Mouse (Mus musculus) testis, postnatal 10 days (tissue): Measurements from ENCODE around the gene Rps6ka5.

Experiments used
- DNase-seq: peaks from one replicate; pipeline ENCODE4 v3.0.0; 2021; ENCODE audit warnings: low spot score

The Rps6ka5 gene

DNA sequence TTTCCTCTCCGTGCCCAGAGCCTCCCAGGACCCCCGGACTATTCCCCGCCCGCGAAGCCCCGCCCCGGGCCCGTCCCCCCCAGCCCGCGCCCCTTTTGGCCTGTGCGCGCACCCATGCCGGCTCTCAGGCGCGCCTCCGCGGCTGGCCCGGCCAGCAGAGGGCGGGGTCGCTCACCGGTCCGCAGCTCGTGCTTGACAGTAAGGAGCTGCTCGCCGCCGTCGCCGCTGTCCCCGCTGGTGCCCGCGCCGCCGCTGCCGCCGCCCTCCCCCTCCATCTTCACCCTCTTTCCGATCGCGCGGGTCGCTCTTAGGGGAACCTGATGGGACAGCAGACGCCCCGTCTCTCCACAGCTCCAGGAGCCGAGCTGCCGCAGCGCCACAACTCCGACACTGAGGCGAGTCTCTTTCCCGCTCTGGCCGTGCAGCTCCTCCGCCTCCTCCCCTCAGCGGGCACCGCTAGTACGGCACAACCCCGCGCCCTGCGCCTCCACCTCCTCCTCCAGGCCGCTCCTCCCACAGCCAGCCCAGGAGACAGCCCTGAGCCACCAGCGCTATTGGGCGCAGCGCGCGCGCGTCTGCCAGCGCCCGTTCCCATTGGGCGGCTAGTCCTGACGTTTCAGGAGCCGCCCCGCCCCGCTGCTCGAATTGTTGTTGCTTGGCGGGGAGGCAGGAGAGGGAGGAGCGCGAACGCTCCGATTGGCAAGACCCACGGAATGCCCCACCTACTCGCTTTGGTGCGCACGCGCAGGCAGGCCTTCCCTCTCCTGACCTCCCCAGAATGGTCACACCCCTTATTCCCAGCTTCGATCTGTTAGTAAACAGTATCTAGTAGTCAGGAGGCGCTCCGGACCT is 2.0 kb downstream of the Rps6ka5 start:
- peak; percentile 99 for DNase-seq

DNA sequence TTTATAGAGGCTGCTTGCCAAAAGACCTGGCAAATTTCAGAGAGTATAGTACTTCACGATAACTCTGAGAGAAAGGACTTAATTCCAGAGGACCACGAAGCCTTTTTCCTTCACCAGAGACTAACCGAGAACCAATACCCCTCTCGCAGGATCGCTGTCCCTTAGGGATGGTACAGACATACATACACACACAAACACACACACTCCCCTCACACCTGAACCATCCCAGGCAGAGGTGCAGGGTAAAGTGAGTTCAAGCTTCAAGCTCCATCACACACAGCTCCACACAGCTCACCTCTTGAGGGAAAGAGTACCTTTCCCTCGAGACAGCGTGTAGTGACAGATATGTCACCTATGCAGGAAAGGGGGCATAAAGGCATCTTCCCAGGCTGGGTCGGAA is 2.6 kb downstream of the Rps6ka5 start:
- no peak for DNase-seq

DNA sequence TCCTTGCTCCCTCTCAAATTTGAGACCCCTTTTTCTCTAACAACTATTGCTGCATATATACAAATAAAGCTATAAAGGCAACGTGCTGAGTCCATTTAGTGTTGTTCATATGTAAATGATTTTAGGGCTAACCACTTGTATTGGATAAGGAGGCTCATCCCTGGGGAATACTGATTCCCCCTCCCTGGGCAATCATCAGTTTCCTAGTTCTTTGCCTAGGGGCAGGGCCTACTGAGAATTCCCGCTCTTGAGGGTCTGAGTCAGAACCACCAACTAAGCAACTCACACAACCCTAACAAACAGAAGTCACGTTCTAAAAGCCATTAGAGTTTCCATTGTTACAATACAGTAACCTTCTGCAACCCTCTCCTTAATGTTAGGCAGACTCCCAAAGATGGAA is 6.0 kb downstream of the Rps6ka5 start:
- DNase-seq, result no peak

DNA sequence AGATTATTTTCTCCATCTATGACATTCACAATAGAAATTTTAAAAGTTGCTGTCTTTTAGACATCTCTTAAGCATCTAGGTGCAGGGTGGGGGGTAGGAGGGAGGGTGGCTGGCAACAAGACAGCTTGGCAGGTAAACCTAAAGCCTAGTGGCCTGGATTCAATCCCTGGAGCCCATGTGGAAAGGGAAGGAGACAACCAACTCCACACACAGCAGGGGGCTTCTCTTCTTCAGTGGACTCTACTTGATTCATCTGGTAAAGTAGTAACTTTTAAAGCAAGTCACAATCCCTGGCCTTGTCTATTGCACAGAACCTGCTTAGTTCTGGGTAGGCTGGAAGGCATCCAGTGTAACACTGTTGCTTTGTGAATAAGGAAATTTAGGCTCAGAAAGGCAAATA is 9.3 kb downstream of the Rps6ka5 start:
- DNase-seq, result no peak

DNA sequence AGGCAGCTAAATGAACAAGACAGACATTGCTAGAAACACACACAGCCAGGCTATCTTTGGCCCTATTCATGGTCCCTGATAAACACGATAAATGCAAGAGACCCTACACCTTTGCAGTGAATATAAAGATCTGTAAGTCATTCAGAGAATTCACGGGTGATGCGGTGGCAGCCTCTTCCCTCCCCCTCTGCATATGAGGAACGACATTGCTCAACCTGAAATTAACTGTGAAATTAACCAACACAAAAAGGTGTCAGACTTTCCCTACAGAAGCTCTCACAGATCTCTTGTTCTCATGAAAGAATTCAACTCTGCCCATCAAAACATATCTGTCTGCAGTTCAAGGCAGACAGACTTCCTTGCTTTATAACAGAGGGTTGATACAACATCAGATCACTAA is 9.8 kb downstream of the Rps6ka5 start:
- DNase-seq, result no peak

DNA sequence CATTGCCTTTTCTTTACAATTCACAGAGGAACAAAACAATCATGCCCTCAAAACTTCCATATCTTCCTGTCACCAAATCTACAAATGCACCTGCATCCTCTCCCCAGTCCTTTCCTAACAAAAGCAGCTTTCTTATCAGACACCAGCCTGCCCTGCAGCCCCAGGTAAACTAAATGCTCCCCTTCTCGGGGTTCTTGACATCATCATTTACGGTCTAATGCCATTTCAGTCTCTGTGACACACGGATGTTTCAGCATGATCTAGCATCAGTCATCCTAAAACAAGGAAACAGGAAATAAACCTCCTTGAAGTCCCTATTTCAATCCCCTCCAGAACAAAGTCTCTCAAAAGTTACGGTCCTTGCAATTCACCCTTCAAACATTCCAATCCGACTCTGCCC is 15.0 kb downstream of the Rps6ka5 start:
- no peak for DNase-seq

DNA sequence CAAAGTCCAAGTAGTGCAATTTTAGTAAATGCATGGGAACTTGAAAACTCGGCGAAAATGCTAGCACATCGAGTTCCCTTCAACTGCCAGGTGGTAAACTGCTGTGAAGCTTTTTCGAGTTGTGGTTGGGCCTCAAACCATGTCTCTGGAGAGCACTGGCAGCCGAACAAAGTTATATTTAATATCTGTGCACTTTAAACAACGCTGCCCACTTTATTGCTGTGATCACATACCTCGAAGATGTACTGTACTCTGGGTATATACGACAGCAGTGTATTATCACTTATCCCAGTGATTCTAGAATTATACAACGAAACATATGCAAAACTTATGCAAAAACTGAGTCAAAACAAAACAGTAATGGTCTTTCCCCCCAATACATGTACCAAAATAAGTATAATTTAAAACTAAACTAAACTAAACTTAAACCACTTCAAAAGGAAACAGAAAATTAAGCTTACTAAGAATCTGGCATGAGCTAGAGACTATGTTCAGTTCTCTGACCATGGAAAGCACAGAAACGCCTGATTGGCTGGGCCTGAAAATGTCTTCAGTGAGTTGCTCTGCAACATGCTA is 15.6 kb downstream of the Rps6ka5 start:
- DNase-seq, result no peak

DNA sequence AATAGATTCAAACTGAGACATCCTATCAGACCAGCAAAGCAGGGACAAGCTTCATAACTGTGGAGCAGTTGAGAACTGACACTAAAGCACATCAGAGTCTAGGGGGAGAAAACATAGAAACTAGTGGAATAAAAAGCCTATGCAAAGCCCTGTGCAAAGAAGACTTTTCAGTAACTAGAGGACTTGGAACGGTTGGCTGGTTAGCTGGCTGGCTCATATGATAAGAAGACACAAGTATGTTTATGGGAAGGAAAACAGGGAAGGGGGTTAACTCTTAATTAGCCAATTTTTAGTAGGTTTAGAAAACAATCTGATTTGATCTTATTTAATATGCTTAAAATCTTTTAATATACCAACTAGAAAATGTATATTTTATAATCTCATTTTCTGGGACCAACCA is 16.4 kb downstream of the Rps6ka5 start:
- no peak for DNase-seq

DNA sequence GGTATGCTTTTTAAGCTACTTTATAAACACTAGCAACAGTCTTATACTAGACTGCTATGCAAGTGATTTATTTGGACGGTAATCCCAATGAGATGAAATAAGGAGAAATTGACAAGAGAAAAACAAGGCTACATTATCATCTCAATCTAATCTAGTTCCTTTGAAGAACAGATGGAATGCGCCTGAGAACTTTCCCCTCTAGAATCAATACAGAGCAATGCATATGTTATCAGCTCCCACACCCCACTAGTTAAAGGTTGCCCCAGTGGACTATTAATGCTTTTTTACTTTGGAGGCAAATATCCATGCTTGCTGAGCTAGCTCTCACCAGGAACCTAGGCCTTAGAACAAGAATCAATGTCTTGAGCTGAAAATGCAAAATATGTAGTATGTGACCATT is 19.5 kb downstream of the Rps6ka5 start:
- no peak for DNase-seq

DNA sequence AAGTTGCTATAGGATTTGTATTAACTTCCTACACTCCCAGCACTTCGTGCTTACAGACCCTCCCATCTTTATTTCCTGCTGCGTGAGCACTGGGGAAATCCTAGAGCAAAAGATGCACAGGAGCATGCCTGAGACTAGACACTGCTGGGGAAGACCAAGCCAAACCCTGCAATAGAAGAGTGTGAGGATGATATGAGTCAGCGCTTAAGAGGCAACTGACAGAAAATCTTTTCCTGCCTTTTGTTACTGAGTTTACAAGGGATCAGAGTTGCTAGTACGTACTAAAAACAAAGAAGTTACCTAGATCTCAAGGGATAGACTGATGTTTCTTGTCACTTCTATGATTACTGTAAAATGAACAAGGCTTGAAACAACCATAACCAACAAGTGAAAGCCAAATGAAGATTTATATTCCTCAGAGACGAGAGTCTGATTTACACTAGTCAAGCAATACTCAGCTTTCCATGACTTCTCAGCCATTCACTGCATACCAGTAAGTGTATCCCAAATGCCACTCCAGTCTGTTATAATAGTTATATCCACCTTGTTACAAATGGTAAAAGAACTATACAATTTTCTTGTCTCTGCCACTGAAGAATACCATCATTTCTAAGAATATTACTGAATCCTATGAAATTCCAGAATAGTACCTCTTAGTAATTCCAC is 21.6 kb downstream of the Rps6ka5 start:
- no peak for DNase-seq

DNA sequence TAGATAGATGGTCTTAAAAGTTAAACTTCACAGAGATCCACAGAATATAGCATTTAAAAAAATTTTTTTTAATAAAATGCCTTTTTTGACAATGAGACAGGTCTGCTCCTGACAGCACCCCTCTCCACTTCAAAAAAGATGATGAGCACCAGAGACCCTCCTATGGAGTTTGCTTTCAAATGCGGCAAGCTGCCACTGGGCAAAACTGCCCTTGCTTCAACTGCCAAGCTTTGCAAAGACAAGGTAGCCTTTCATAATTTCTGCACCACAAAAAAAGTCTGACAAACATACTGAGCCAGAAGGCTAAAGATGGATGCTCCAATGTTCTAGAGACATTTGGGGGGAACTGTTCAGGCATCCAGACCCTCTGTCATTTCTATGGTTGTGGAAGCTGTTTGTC is 28.8 kb downstream of the Rps6ka5 start:
- DNase-seq, result no peak

DNA sequence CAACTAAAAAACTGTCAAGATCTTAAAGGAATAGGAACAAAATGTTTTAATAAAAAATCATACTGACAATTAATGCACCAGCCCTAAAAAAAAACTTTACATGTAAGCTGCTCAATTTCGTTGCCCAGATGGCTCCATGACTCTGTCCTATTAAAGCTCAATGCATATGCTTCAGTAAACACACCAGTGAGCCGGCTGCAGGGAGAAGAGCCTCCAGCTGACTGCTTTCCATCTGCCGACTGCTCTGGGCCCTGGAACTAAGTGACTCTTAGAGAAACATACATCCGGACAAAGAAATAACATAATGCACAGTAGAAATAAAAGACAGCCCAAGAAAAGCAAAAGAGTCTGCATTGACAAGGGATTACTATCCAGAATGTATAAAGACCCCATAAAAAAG is 30.2 kb downstream of the Rps6ka5 start:
- DNase-seq, result no peak

DNA sequence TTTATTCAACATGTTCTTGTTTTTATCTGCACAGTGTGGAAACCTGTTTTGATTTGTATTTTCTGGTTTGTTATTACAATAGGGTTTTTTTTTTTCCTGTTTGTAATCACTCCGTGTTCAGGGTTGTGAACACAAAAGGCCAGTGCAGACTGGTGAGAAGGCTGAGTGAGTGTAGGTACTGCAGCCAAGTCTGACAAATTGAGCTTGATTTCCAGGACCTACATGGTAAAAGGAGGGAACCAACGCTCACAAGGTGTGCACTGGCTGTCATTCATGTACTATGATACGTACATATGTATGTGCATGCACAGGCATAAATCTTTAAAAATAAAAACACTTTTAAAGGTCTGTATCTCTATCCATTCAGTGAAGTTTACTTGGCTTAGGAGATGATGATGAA is 31.5 kb downstream of the Rps6ka5 start:
- no peak for DNase-seq

DNA sequence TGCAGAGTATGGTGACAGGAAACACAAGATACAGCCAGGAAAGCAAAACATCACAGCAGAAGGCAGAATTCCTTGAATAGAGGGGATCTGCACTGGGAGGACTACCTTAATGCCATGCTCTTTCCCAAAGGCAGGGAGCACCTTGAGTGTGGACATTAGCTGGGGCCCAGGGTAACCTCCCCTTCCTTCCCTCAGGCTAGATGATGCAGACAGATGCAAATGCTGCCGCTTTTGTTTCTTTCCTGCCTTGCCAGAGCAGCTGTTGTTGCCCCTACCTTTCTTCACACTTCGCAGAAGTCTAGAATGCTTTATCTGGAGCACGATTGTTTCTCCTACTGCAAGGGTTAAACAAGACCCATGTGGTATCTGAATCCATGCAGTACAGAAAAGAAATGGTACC is 34.6 kb downstream of the Rps6ka5 start:
- DNase-seq, result no peak

DNA sequence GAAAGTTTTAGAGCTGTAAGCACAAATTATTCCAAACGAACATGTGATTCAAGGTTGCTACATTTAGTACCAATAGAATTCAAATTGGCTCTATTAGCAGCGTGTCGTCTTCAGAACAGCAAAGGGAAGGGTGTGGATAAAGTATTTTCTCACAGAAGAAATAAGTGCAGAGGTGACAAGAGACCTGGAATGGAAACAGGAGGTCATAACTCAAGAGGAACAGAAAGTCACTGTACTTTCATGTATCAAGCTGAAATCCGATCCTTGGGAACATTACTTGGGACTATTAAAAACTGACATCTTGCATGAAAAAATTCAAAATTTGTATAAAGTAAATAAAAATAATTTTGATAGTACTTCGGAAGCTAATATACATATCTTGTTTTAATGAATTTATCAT is 36.3 kb downstream of the Rps6ka5 start:
- DNase-seq, result no peak

DNA sequence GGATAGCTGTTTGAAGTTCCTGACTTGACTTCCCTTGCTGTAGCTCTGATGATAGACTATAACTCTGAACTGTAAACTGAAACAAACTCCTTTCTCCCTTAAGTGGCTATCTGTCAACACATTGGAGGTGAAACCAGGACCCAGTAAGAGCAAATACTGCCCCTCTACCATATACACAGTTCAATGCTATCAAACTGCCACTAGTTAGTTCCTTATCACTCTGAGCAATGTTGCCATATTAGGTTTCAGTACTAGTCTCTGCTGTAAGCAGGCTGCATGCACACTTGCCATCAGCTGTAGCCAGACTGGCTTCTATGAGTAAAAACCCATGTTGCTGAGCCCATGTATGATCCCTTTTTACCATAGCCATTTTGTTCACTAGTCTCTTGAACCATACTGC is 38.6 kb downstream of the Rps6ka5 start:
- DNase-seq, result no peak

DNA sequence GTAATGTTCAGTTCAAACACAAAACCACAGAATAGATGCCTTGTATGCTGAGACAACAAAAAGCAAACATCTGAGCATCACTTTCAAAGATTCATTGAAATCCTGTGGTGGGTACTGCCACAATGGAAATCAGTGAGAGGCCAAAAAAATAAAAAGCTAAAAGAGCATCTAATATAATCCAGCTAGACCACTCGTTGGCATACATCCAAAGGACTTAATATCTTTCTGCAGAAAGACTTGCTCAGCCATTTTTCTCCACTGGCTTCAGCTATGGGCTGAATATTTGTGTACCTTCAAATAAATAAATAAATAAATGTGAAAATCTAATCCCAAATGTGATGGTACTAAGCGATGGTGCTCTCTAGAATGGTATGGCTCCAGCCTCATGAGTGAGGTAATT is 39.8 kb downstream of the Rps6ka5 start:
- no peak for DNase-seq

DNA sequence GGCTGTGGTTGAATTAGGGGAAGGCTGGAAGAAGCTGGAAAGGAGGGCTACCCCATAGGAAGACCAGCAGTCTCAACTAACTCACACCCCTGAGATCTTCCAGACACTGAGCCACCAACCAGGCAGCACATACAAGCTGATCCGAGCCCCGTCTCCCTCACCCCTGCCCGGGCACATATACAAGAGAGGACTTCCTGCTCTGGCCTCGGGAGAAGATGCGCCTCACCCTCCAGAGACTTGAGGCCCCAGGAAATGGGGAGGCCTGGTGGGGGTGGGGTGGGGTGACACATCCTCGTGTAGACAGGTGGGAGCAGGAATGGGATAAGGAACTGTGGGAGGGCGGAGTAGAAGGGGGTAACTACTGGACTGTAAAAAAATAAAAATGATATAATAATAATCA is 45.0 kb downstream of the Rps6ka5 start:
- DNase-seq, result no peak

DNA sequence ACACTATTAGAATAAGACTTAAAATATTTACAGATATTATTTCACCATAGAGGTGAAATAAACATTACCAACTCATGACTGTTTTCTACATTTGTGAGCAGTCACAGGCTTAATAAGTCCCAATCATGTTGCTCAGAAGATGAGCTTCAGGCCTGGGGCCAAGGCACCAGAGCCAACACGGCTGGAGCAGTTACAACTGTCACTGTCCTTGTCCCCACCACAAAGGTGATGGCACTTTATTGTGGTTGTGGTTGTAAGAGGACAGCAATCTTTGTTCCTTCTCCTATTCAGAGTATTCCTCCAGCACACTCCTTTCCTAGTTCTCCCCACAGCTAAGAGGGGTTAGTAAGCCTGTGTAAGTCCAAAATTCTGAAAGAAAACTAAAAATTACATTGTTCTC is 45.5 kb downstream of the Rps6ka5 start:
- DNase-seq, result no peak

DNA sequence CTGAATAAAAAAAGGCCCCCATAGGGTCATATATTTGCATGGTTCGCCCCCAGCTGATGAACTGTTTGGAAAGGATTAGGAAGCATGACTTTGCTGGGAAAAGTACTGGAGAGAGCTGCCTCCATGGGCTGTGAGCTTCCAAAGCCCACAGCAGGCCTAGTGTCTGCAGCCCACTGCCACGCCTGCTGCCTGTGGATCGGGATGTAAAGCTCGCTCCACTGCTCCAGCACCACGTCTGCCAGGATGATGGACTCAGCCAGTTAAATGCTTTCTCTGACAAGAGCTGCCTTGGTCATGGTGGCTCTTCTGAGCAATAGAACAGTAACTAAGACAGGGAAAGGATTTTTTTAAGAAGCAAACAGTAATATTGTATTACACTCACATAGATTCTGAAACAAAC is 46.1 kb downstream of the Rps6ka5 start:
- no peak for DNase-seq

DNA sequence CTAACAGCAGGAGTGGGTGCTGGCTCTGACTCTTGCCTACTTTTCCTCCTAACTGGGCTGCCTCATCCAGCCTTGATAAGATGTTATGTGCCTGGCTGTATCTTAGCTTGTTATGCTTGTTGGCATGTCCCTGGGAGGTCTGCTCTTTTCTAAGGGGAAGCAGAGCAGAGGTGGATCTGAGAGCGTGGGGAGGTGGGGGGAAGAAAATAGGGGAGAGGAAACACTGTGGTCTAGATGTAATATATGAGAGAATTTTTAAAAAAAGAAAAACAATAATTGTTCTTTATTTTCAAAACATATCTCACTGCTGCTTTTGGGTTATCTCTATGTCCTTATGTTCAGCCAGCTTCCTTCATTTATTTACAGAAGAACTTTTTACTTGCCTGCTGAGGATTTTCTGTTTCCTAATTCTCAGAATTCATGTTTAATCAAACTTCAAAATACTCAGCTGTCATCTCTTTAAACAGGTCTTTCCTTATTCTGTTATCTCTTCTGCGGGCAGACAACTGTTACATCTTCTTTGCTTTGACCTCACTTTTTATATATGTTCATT is 56.1 kb downstream of the Rps6ka5 start:
- DNase-seq, result no peak

DNA sequence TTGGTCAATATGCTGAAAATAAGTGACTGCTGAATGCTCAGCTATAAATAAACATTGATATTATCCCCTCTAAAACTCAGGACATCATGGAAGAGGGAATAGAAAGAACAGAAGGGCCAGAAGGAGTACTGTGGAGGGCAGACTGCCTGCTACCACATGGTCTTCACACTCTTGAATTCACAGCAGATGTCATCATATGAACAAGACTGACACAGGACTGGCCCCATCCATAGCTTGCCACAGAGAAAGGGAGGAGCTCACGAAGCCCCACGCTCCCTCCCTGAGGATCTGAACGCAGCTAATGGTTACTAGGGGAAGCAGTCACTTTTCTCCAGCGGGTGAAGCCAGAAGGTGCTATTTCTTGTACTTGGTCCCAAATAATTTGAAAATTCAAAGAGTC is 61.5 kb downstream of the Rps6ka5 start:
- no peak for DNase-seq

DNA sequence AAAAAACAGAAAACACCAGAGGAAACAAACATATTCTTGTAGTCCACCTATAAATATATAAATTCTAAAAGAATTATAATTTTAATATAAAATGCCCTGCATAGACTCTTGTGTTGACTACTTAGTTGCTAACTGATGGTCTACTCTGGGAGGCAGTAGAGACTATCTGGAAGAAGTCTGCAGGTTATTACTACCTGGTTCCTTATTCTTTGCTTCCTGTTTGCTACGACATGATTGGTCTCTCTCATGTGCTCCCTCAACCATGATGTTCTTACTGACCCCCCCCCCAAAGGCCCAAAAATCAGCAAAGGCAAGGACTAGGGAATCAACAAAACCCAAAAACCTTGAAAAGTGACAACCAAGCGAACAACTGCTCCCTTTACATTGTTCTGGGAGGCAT is 66.7 kb downstream of the Rps6ka5 start:
- no peak for DNase-seq
